Mouse (Mus musculus) CH12.LX (cell line): ENCODE results near the gene Rpa2. TPM values are rescaled to one million over a fixed set of nuclear protein-coding genes. Genes with fewer than 3 reads are reported as not detected.

Experiments used
- DNase-seq: peaks from one replicate; pipeline ENCODE4 v3.0.0-alpha.2; 2013; ENCODE audit errors: extremely low read depth
- H3K27ac ChIP-seq: 2 replicates; pipeline ENCODE4 v1.5.1; 2012; ENCODE audit warnings: low read depth, mild to moderate bottlenecking, control low read depth, moderate library complexity; ENCODE audit not compliant: insufficient read depth
- H3K27me3 ChIP-seq: replicated peaks from 2 replicates; pipeline ENCODE3; 2012; ENCODE audit warnings: inconsistent platforms
- H3K36me3 ChIP-seq, 2 experiments: replicated peaks in 1 of 2; 2 replicates each; pipeline versions ENCODE3 to v1.6.1; 2012; ENCODE audit warnings: inconsistent platforms in 1 of 2, low read length in 1 of 2, mild to moderate bottlenecking in 1 of 2, mixed read lengths in 1 of 2, moderate library complexity in 1 of 2; ENCODE audit not compliant: control insufficient read depth in 1 of 2, insufficient read depth in 1 of 2
- H3K4me1 ChIP-seq, 2 experiments: 2 replicates each; pipeline ENCODE4 v1.6.1; 2012; ENCODE audit warnings: inconsistent platforms in 1 of 2, moderate library complexity in 1 of 2; ENCODE audit not compliant: insufficient read depth in 2 of 2, control insufficient read depth in 1 of 2
- H3K4me2 ChIP-seq: 2 replicates; pipeline ENCODE4 v1.6.1; 2012; ENCODE audit warnings: low read depth, mild to moderate bottlenecking, control low read depth; ENCODE audit not compliant: poor library complexity, insufficient read depth, severe bottlenecking
- H3K4me3 ChIP-seq, 3 experiments: fragments of 150-350 bp in 1 of 3; sonication (generic) in 1 of 3; replicated peaks in 1 of 3; 2 replicates each; pipeline versions ENCODE3 to v1.5.1; 2011 to 2012; ENCODE audit warnings: low read depth in 2 of 3, low read length in 2 of 3, mild to moderate bottlenecking in 2 of 3, moderate library complexity in 2 of 3, control low read depth in 1 of 3, improper control_type of control experiment in 1 of 3, inconsistent platforms in 1 of 3, mixed read lengths in 1 of 3; ENCODE audit not compliant: poor library complexity in 1 of 3
- H3K79me2 ChIP-seq: replicated peaks from 2 replicates; pipeline ENCODE4 v1.6.1; 2012; ENCODE audit warnings: mild to moderate bottlenecking, moderate library complexity; ENCODE audit not compliant: control insufficient read depth, poor library complexity, insufficient read depth, severe bottlenecking; ENCODE audit errors: extremely low read depth
- H3K9ac ChIP-seq: 2 replicates; pipeline ENCODE4 v1.6.1; 2012; ENCODE audit warnings: low read depth, mild to moderate bottlenecking, control low read depth, moderate library complexity; ENCODE audit not compliant: insufficient read depth
- H3K9me3 ChIP-seq: replicated peaks from 2 replicates; pipeline ENCODE3; 2012; ENCODE audit warnings: low read length, inconsistent platforms, mixed read lengths
- CHD1 ChIP-seq: IDR thresholded peaks from 2 replicates; pipeline ENCODE4 v1.6.1; 2012; ENCODE audit warnings: low read depth, low read length, improper control_type of control experiment, inconsistent platforms
- CTCF ChIP-seq, 2 experiments: IDR thresholded peaks in 1 of 2; conservative IDR thresholded peaks in 1 of 2; 2 replicates each; pipeline ENCODE4 v1.5.1; 2011 to 2012; ENCODE audit warnings: low read depth in 2 of 2, low read length in 2 of 2, improper control_type of control experiment in 1 of 2, inconsistent platforms in 1 of 2, mild to moderate bottlenecking in 1 of 2, moderate library complexity in 1 of 2
- E2F4 ChIP-seq: IDR thresholded peaks from 2 replicates; pipeline ENCODE4 v1.6.1; 2011; ENCODE audit warnings: low read depth, low read length, improper control_type of control experiment; ENCODE audit not compliant: insufficient replicate concordance
- GABPA ChIP-seq: IDR thresholded peaks from 2 replicates; pipeline ENCODE4 v1.6.1; 2012; ENCODE audit warnings: low read depth, low read length, improper control_type of control experiment, inconsistent platforms; ENCODE audit not compliant: insufficient replicate concordance
- HCFC1 ChIP-seq: IDR thresholded peaks from 2 replicates; pipeline ENCODE4 v1.6.1; 2012; ENCODE audit warnings: low read depth, mild to moderate bottlenecking, inconsistent platforms, low read length, improper control_type of control experiment
- IRF4 ChIP-seq: IDR thresholded peaks from 2 replicates; pipeline ENCODE4 v1.6.1; 2014; ENCODE audit warnings: low read depth, mild to moderate bottlenecking, inconsistent platforms, low read length, improper control_type of control experiment
- JUN ChIP-seq: IDR thresholded peaks from 2 replicates; pipeline ENCODE4 v1.6.1; 2011; ENCODE audit warnings: low read depth, mild to moderate bottlenecking, low read length, improper control_type of control experiment, moderate library complexity; ENCODE audit not compliant: insufficient read depth
- KAT2A ChIP-seq: IDR thresholded peaks from 2 replicates; pipeline ENCODE4 v1.6.1; 2012; ENCODE audit warnings: low read length, improper control_type of control experiment, inconsistent platforms; ENCODE audit not compliant: insufficient replicate concordance
- MEF2A ChIP-seq: IDR thresholded peaks from 2 replicates; pipeline ENCODE4 v1.6.1; 2014; ENCODE audit warnings: low read depth, mild to moderate bottlenecking, inconsistent platforms, low read length, improper control_type of control experiment, borderline replicate concordance
- MXI1 ChIP-seq: IDR thresholded peaks from 2 replicates; pipeline ENCODE4 v1.6.1; 2011; ENCODE audit warnings: mild to moderate bottlenecking, low read depth, low read length, improper control_type of control experiment
- MYC ChIP-seq: IDR thresholded peaks from 2 replicates; pipeline ENCODE4 v1.6.1; 2011; ENCODE audit warnings: low read depth, mild to moderate bottlenecking, improper control_type of control experiment, low read length
- NELFE ChIP-seq: IDR thresholded peaks from 2 replicates; pipeline ENCODE4 v1.6.1; 2011; ENCODE audit warnings: low read depth, low read length, improper control_type of control experiment
- NRF1 ChIP-seq: IDR thresholded peaks from 2 replicates; pipeline ENCODE4 v1.6.1; 2014; ENCODE audit warnings: low read depth, mild to moderate bottlenecking, inconsistent platforms, low read length, improper control_type of control experiment, moderate library complexity
- POLR2A ChIP-seq: IDR thresholded peaks from 2 replicates; pipeline ENCODE4 v1.6.1; 2011; ENCODE audit warnings: low read depth, mild to moderate bottlenecking, improper control_type of control experiment, low read length
- RCOR1 ChIP-seq: conservative IDR thresholded peaks from 2 replicates; pipeline ENCODE4 v1.6.1; 2012; ENCODE audit warnings: low read depth, mild to moderate bottlenecking, inconsistent platforms, low read length, improper control_type of control experiment
- SMC3 ChIP-seq: IDR thresholded peaks from 2 replicates; pipeline ENCODE4 v1.6.1; 2011; ENCODE audit warnings: low read depth, low read length, improper control_type of control experiment
- TBP ChIP-seq: conservative IDR thresholded peaks from 2 replicates; pipeline ENCODE4 v1.6.1; 2011; ENCODE audit warnings: low read depth, low read length, improper control_type of control experiment
- TCF12 ChIP-seq: IDR thresholded peaks from 2 replicates; pipeline ENCODE4 v1.6.1; 2014; ENCODE audit warnings: low read depth, mild to moderate bottlenecking, inconsistent platforms, low read length, improper control_type of control experiment
- USF2 ChIP-seq: conservative IDR thresholded peaks from 2 replicates; pipeline ENCODE4 v1.6.1; 2011; ENCODE audit warnings: low read depth, low read length, improper control_type of control experiment
- ZKSCAN1 ChIP-seq: IDR thresholded peaks from 2 replicates; pipeline ENCODE4 v1.6.1; 2012; ENCODE audit warnings: low read depth, inconsistent platforms, low read length, improper control_type of control experiment, borderline replicate concordance
- ZNF384 ChIP-seq: IDR thresholded peaks from 2 replicates; pipeline ENCODE4 v1.6.1; 2012; ENCODE audit warnings: low read depth, low read length, improper control_type of control experiment, inconsistent platforms
- dilution Hi-C: fragments of 300-500 bp; cut with MboI; formaldehyde crosslinking; loops from 2 replicates; pipeline ENCODE4 v1.14.3; 2020; ENCODE audit warnings: low sequenced_read_pairs; ENCODE audit not compliant: extremely low pct_unique_long_range_greater_than_20kb, extremely low pct_ligation_motif_present
- in situ Hi-C: fragments of 300-500 bp; cut with MboI; formaldehyde crosslinking; loops from 3 replicates; pipeline ENCODE4 v1.14.3; 2019; ENCODE audit warnings: low sequenced_read_pairs, low pct_ligation_motif_present, low pct_unique_long_range_greater_than_20kb, mixed read lengths
- polyA plus RNA-seq: library from polyadenylated mRNA; unstranded; fragments of >175 nt; gene quantifications from 2 replicates; pipeline ENCODE4 v1.2.1, GENCODE M21; 2012; ENCODE audit warnings: low read depth; ENCODE audit not compliant: insufficient read length
- total RNA-seq, 2 experiments: library from RNA; depleted of rRNA; stranded (reverse); fragments of 300-350 nt in 1 of 2; fragments of >200 nt in 1 of 2; gene quantifications; 2 replicates each; pipeline ENCODE4 v1.2.3; 2012 to 2014

Rpa2 gene
- total and polyA plus RNA-seq, 3 experiments = 80.2 to 142 (median 97.9) TPM

- TF ChIP-seq SMC3 (peak; percentile 35), NELFE (peak; percentile 44; the same call in 1 of the 2 replicates), POLR2A (peak; percentile 43; the same call in 1 of the 2 replicates), USF2 (no peak), IRF4 (no peak), MYC (peak; percentile 87), MEF2A (0 out of 2 replicates have a peak, but pooled peaks have one; percentile 22), TBP (no peak), NRF1 (peak; percentile 15; the same call in 1 of the 2 replicates), RCOR1 (no peak; the same call in 1 of the 2 replicates), ZKSCAN1 (no peak), HCFC1 (no peak), KAT2A (no peak), JUN (no peak), GABPA (no peak), CTCF (conservative IDR thresholded peaks at IDR 0.05 in 1 of 2, IDR thresholded peaks at IDR 0.05 in 1 of 2; ENCODE audit: low read depth in 2 of 2, low read length in 2 of 2) (peak in 1 of 2 experiments; percentile 49; a peak in 2 of 4 replicates)
These were observed 11.2 kb upstream of the Rpa2 start, which contains the start of gene Smpdl3b (continued) for GRCm38 (mm10) chr4:132756974-132757373.

DNA sequence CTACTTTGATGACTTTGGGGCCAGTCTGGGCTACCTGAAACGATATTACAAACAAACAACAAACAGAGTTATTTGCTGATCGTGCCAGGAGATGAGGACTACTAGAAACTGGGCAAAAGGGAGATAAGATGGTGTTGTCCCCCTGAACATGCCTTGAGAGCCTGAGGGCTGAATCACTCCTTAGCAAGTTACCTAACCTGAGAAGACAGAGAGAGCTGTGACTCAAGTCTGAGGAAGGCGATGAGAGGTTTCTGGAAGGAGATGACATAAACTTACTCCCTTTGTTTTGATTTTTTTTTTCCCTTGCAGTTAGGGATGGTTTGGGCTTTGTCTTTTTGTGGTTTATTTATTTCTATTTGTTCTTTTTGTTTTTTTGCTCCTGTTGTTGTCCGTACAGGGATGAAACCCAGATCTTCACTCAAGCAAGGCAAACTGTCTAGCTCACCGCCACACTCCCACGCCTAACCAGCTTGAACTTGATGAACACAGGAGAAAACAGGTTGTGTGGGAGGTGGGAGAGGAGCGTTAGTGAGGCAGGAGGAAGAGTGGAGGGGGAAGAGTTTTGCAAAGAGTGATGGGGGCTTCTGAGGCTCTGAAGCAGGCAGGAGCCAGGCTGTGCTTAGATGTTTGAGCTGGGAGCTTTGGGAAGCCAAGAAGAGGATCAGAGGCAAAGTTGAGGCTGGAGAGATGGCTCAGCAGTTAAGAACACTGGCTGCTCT, 10.3 kb upstream of the Rpa2 start:
- TF ChIP-seq MYC (no peak), SMC3 (no peak), USF2 (no peak), NRF1 (no peak), ZKSCAN1 (no peak), ZNF384 (no peak), TCF12 (no peak), MEF2A (no peak), MXI1 (no peak), RCOR1 (no peak), NELFE (no peak), CHD1 (no peak), TBP (no peak), E2F4 (no peak), CTCF (conservative IDR thresholded peaks at IDR 0.05 in 1 of 2, IDR thresholded peaks at IDR 0.05 in 1 of 2; ENCODE audit: low read depth in 2 of 2, low read length in 2 of 2) (no peak)

More for the DNA sequence above, 10.3 kb upstream of the Rpa2 start:
- dilution Hi-C loops = no loop called here
- Histone ChIP-seq H3K4me1 (peaks cover 7 to 36% of the 10 kb centered on the region in 2 experiments), H3K4me3 (peak overlapping the region in 2 of 3 experiments; percentile 66 to 77), H3K36me3 (peaks cover 0 to 2% of the 10 kb centered on the region in 2 experiments), H3K9me3 (no peaks in the 10 kb centered on the region), H3K27me3 (peaks cover 17% of the 10 kb centered on the region), H3K4me2 (peak overlapping the region; percentile 48; the same call in 1 of the 2 replicates), H3K9ac (0 out of 2 replicates have a peak overlapping the region, but pooled peaks have one; percentile 67), H3K27ac (no peak overlapping the region), H3K79me2 (no peaks in the 10 kb centered on the region)
- DNase-seq = no peak
- in situ Hi-C loops = no loop called here
